Mouse (Mus musculus) left cerebral cortex, adult 2 months (tissue): Measurements from ENCODE around the gene C530025M09Rik. TPM values are rescaled to one million over a fixed set of nuclear protein-coding genes. Genes with fewer than 3 reads are reported as not detected.
A peak's percentile ranks its signal among the peaks of the same experiment; 100 is the strongest.

Experiments
- DNase-seq, 2 experiments: peaks; one replicate each; pipeline ENCODE4 v3.0.0; 2021 to 2022; ENCODE audit warnings: low spot score in 2 of 2, mixed read lengths in 1 of 2; ENCODE audit errors: extremely low spot score in 1 of 2
- H3K27ac ChIP-seq: fragments of 200-600 bp; 2 replicates; pipeline ENCODE4 v1.8.1; 2022
- H3K4me3 ChIP-seq: fragments of 200-600 bp; 2 replicates; pipeline ENCODE4 v1.8.1; 2022
- CTCF ChIP-seq: fragments of 200-600 bp; IDR thresholded peaks from 2 replicates; pipeline ENCODE4 v1.8.1; 2022; ENCODE audit warnings: antibody characterized with exemption, mild to moderate bottlenecking, moderate library complexity
- intact Hi-C: fragments of 180-260 bp; cut with DNase I; formaldehyde crosslinking; loops from one replicate; pipeline ENCODE4 v1.15.1; 2025
- long read RNA-seq, 2 experiments: library from polyadenylated mRNA; stranded (forward); transcript quantifications; one replicate each; pipeline ENCODE4 v2.0.0; 2021; ENCODE audit warnings: borderline mapping rate in 2 of 2
- total RNA-seq, 2 experiments: library from RNA; stranded (reverse); gene quantifications; 2 replicates each; pipeline ENCODE4 v1.2.3; 2021

The C530025M09Rik gene
- total RNA-seq: 1 to 10 TPM; 2.2 to 2.5 TPM
- long read RNA-seq, experiment 1: 0 reads
- long read RNA-seq, experiment 2: 0 reads

DNA sequence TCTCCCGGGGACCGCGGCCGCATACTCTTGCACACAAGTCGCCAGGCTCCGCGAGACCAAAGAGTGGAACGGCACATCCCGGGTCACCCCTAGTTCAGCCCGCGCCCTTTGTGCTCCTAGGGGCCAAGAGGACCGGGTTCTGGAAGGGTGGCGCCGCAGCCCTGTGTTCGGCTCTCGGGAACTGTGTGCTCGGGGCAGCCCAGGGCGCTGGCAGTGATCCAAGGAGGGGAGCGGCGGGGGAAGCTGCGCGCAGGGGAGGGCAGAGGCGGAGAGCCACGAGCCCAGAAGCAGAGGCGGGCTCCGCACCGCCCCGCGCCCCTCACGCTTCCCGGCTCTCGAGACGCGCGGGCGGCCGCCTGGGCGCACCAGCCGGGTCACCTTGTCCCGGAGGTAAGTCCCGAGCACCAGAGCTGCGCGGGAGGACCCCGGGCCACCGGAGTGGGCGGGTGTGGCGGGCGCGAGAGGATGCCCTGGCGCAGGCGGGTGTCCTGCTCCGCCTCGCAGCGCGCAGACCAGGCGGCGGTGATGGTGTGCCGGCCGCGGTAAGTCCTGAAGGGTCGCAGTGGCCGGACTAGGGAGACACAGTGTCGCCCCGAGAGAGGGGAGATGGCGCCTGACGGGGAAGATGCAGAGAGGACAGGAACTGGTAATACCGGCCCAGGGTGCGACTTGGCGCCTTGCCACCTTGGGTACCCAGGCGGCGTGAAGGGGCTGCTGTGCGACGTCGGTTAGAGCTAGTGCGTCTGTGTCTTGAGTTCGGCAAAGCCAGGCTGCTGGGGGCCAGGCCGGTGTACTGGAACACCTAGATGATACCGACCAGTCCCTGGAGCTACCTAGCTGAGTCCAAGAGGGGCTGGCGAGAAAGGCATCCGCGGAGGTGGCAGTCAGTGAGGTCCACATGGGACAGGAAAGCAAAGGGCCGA is at the start of gene C530025M09Rik:
Gene C530025M09Rik, minus strand, starts transcription at position 678 of the 923 bp plus-strand sequence.
- H3K27ac ChIP-seq: peak within 1 kb of the TSS; percentile 94
- DNase-seq: peak; percentile 59 to 63
- no peak for TF ChIP-seq CTCF
- peak within 1 kb of the TSS; percentile 62 for H3K4me3 ChIP-seq
- intact Hi-C loops: loop anchor here (2.0 to 5.0 kb wide), 6 partner anchors 62 to 408 kb away; no protein-coding TSS in a partner anchor

DNA sequence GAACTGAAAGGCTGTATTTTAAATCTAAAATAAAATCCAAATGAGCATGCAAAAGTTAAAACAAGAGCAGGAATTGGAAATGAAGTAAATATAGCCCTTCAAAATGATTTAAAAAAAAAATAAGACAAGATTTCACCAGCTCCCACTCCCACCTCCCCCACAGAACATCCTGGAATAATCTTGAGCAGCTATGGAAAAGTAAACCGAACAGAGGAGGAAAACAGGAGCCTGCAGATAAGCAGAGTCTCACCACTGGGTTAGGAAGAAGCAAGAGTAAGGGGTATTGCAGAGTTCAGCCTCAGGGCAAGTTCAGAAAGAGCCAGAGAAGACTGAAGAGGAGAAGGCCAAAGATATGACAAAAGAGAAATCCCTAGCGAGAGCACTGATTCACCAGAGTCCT is 46.9 kb upstream of the C530025M09Rik start:
- no peak for DNase-seq
- H3K27ac ChIP-seq: no peak overlapping the region
- no peak overlapping the region for H3K4me3 ChIP-seq
- intact Hi-C loops: no loop called here
- no peak for TF ChIP-seq CTCF

DNA sequence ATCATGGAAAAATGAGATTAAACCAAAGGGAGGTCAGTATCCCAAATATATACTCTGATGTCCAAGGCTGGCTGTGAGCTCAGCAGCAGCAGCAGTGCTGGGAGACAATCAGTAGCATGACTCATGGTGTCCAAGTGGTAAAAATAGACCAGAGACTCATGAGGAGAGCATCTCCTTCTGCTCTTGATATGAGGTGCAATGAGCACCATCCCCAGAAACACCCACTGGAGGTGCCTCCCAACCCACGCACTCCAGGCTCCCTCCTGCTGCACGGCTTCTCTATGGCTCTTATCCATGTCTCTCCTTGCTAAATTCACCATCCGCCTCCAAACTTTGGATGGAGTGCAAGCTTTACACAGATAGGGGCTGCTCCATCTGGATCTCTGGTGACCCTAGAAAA is 42.3 kb upstream of the C530025M09Rik start:
- no peak; the same call in 1 of the 2 replicates for TF ChIP-seq CTCF
- intact Hi-C loops: loop anchor here (1.0 to 2.0 kb wide), 6 partner anchors 37 to 333 kb away; no protein-coding TSS in a partner anchor
- H3K4me3 ChIP-seq: no peak overlapping the region
- H3K27ac ChIP-seq: peak overlapping the region; percentile 73
- peak; percentile 71 to 82 for DNase-seq

DNA sequence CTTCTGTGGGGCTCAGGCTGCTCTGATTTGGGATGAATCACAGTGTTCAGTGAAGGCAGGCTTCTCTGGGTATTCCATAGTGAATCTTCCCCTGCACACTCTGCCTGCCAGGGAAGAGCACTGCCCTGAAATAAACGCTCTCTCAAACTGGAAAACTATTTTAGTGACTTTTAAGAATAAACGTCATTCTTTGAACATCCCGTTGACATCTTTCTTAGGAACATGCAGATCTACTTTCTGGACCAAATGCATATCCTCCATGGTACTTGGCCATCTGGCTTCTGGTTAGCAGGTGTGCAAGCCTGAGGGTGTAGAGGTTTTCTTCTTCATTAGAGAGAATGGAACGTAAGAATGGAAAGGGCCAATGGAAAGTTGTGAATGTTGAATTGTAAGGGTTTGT is 41.5 kb upstream of the C530025M09Rik start:
- intact Hi-C loops: loop anchor here (2.0 kb wide), 3 partner anchors 36 to 332 kb away; no protein-coding TSS in a partner anchor
- Histone ChIP-seq H3K27ac (peak overlapping the region; percentile 73), H3K4me3 (no peak overlapping the region)
- no peak for TF ChIP-seq CTCF
- DNase-seq: peak in 1 of 2 experiments; percentile 28

DNA sequence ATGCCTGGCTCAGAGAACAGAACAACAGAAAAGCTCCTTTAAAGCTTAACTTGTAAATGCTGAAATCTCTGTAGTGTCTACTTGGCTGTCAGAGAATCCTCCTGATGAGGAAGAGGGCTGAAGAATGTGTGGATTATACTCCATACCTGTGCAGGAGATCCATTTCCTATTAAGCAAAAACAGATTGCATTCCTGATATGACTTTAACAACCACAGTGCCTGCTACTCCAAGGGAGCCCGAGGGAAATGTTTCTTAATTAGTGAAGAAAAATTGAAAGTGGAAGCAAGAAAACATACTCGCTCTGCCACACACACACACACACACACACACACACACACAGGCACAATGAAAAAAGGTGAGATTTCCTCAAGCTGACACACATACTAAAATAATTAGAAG is 39.5 kb upstream of the C530025M09Rik start:
- H3K27ac ChIP-seq: no peak overlapping the region
- H3K4me3 ChIP-seq: no peak overlapping the region
- no peak for DNase-seq
- no peak for TF ChIP-seq CTCF
- intact Hi-C loops: no loop called here

DNA sequence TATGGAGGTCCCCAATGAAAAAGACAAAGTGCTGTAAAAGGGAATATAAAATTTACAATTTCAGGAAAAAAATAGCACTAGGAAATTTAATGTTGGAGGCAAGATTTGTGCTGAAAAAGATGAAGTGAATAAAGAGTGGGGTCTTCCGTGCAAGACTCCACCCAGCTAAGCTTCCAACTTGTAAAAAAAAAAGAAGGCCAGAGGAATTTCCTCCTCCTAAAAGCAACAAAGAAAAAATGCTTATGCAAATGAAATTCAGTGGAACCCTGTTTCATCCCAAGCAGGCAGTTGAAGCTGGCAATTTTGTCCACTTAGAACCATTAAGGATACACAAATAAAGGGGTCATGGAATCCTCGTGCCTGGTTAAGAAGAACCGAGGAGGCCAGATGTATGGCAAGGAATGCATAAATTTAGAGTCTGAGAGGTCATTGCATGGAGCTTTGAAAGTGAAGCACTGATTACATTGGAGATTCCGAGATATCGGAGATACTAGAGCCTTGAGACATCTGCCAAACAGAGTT is 35.0 kb upstream of the C530025M09Rik start:
- intact Hi-C loops: no loop called here
- no peak for TF ChIP-seq CTCF

DNA sequence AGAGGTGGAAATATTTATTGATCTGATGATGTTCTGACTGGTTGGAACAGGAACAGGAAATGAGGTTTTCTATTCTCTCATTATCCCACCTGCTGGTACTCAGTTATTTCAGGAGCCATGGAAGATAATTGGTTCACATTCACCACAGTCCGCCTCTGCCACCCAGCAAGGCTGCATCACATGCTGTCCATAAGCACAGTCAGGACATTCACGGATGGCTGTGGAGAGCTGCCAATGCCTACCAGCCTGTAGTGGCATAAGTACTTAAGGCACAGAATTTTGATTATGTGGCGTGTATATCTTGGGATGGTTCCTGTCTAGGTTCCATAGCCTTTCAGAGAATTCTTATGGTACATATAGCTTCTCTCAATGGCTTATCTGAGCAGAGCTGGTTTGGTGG is 30.0 kb upstream of the C530025M09Rik start:
- intact Hi-C loops: no loop called here
- Histone ChIP-seq H3K4me3 (no peak overlapping the region), H3K27ac (no peak overlapping the region)
- no peak for TF ChIP-seq CTCF
- peak in 1 of 2 experiments; percentile 48 for DNase-seq

More for the DNA sequence above, 35.0 kb upstream of the C530025M09Rik start:
- Histone ChIP-seq H3K27ac (no peak overlapping the region), H3K4me3 (no peak overlapping the region)
- no peak for DNase-seq

DNA sequence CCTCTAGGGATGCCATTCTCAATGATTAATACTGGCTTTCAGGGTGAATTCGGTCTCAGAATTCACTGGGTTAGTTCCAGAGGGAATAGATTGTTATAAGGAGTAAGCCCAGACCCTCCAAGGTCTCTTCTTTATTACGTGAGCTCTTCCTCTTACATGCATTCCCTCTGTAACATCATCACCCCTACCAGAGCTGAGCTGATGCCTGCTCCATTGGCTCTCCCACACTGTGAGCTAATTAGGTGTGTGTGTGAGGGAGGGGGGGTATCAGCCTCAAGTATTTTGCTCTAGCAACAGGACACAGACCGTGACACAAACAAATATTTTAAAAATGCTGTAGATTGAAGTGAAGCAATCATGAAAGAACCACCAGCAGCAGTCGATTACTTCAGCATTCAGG is 17.8 kb upstream of the C530025M09Rik start:
- no peak for DNase-seq
- H3K4me3 ChIP-seq: no peak overlapping the region

DNA sequence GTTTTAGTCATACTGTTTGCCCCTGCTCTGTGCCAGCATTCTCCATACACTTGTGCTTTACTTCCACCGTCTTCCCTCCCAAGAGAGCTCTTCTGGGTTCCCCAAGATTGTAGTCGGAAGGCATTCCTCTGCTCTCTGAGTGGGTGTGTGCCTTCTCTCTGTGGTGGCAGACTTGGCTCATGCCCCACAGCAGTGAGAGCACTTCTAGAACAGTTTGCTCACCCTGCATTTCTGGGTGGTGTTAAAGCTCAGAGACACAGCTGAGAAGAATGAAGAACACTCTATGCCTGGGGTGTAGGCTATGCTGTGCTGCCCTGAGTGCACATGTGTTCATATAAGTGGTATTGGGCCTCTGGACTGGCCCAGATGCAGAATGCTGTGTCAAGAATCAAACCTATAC is 13.6 kb upstream of the C530025M09Rik start:
- H3K4me3 ChIP-seq: no peak overlapping the region
- intact Hi-C loops: loop anchor here (10.0 kb wide), 1 partner anchor 250 kb away; no protein-coding TSS in a partner anchor
- no peak for TF ChIP-seq CTCF
- H3K27ac ChIP-seq: no peak overlapping the region
- peak; percentile 28 to 42 for DNase-seq

More for the DNA sequence above, 17.8 kb upstream of the C530025M09Rik start:
- TF ChIP-seq CTCF: no peak
- H3K27ac ChIP-seq: no peak overlapping the region
- intact Hi-C loops: loop anchor here (10.0 kb wide), 1 partner anchor 246 kb away; no protein-coding TSS in a partner anchor

DNA sequence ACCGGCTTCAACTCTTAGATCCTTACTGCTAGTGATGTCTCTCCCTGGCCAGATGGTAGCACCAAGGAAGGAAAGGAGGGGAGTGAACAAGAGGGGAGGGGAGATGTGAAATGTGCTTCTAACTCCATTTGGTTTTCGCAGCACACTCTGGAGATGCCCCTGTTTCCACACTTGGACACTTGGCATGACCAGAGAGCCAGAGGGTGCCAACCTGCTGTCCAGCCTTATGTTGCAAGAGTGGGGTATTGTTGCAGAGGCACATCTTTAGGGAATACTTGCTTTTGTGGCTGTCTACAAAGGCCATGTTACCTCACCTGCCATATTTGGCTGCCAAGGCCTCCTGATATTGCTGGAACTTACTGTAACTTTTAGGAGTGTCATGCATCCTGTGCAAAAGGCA is 8.7 kb upstream of the C530025M09Rik start:
- intact Hi-C loops: loop anchor here (10.0 kb wide), 1 partner anchor 255 kb away; no protein-coding TSS in a partner anchor
- no peak for TF ChIP-seq CTCF
- Histone ChIP-seq H3K4me3 (no peak overlapping the region), H3K27ac (no peak overlapping the region)
- no peak for DNase-seq

DNA sequence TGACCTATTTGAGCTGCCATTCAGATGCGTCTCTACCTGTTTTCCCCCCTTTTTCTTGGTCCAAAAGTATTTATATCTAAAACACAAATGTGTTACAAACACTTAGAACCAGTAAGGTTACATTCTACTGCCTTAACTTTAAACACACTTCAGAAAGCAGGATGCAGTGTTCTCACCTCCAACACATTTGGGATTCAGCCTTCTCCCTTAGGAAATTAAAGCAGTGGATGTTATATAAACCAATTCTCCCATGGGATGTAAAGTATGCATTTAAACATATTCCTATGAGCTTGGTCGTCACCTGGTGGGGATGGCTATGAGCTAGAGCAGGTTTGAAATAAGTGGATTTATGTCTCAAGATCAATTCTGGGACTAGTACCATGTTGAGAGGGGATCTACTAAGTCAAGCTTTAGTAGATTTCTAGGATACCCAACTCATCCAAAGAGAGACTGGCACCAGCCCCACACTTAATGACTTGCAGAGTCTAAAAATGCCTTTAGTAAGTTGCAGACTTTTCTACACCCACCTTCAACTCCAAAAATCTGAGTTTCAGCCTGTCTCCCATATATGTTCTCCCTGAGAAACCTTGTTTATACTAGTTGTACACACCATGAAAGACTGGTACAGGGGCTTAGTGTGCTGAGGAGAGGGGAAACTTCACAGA is 5.6 kb upstream of the C530025M09Rik start:
- intact Hi-C loops: loop anchor here (2.0 kb wide), 1 partner anchor 36 kb away; no protein-coding TSS in a partner anchor
- TF ChIP-seq CTCF: no peak
- no peak for DNase-seq
- Histone ChIP-seq H3K27ac (peak overlapping the region; percentile 24; the same call in 1 of the 2 replicates), H3K4me3 (no peak overlapping the region)
